Mouse (Mus musculus): ENCODE results near the gene Tbc1d22a. TPM values are rescaled to one million over a fixed set of nuclear protein-coding genes. Genes with fewer than 3 reads are reported as not detected.

Gene Tbc1d22a
- polyA plus RNA-seq, 1 experiment from 2014 or later = 15.3 TPM

DNA sequence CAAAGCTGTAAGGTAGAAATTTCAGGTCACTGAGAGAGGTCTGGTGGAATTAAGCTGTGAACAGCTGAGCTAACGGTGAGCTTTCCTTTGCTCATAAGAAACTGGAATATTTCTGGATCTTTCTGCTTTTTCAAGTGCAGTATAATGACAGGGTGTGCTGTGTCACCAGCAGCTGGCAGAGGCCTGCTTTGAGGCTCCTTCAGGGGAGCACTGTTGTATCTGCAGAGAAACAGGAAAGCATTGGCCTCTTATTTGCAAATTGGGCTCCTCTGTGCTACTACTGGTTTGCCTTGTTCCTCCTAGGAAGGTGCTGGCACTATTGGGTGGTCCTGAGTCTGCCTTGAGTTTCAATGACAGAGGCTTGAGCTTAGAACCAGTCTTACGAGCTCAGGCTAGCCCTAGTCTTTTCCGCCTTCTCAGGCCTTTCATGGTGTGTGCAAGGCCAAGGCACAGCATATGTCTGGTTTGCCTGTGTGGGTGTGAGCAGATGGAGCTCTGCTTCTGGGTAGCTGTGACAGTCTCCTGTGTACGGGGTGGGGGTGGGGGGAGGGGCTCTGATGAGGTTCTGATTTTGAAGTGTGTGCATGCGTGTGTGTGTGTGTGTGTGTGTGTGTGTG, 95.1 kb downstream of the Tbc1d22a start:
- no peak overlapping the region for H3K4me3 ChIP-seq (ENCODE audit: low read depth, low read length)
- no peaks in the 10 kb centered on the region for H3K9me3 ChIP-seq (ENCODE audit: control insufficient read depth)
- H3K36me3 ChIP-seq (ENCODE audit: control insufficient read depth, insufficient read depth) = peaks cover 13% of the 10 kb centered on the region
- 86% methylated on average over 5 of the region's 5 CpGs for WGBS
- no peaks in the 10 kb centered on the region for H3K27me3 ChIP-seq (replicated peaks; ENCODE audit: control insufficient read depth, insufficient read depth, low read length)
- no peak overlapping the region for H3K4me2 ChIP-seq (replicated peaks; ENCODE audit: low read depth)
- no peaks in the 10 kb centered on the region for H3K4me1 ChIP-seq (replicated peaks; ENCODE audit: control insufficient read depth, insufficient read depth, low read length)
- TF ChIP-seq CTCF (IDR thresholded peaks at IDR 0.05; ENCODE audit: low read depth) = no peak
- no peak overlapping the region for H3K27ac ChIP-seq (ENCODE audit: low read depth, low read length)
- no peak overlapping the region for H3K9ac ChIP-seq (ENCODE audit: low read depth, low read length)
- no peak for ATAC-seq

DNA sequence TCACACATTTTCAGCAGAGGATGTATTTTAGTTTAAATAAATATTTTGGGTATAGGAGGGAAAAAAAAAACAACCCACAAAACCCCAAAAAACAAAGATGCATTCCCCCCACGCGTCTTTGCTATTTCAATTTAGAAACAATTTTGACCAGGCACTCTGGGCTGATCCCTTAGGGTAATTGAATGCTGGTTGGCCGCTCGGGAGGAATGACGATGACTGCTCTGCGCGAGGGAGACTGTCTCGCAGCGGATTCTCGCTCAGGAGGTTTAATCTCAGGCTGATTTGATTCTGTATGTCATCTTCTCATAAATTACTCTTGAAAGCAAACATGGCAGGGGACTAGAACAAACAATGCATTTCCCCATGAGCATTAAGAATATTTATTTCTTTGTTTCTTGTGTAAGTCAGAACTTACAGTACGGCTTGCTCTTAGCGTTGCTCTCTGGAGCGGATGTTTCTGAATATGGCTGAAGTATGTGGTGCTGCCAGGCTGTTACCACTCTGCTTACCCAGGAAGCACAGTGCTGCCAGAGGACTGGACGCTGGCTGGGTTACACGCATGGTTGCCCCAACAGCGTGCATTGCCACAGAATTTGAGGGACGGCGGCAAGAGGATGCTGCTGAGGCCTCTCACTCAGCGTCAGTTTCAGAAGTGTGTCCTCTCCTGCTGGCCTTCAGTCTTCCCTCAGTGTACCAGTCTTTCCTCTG, 106.7 kb downstream of the Tbc1d22a start:
- H3K4me1 ChIP-seq (replicated peaks; ENCODE audit: control insufficient read depth, insufficient read depth, low read length) = no peaks in the 10 kb centered on the region
- no peaks in the 10 kb centered on the region for H3K9me3 ChIP-seq (ENCODE audit: control insufficient read depth)
- H3K9ac ChIP-seq (ENCODE audit: low read depth, low read length) = no peak overlapping the region
- H3K27ac ChIP-seq (ENCODE audit: low read depth, low read length) = no peak overlapping the region
- 86% methylated on average over 19 of the region's 19 CpGs for WGBS
- no peak overlapping the region for H3K4me3 ChIP-seq (ENCODE audit: low read depth, low read length)
- no peak for TF ChIP-seq CTCF (IDR thresholded peaks at IDR 0.05; ENCODE audit: low read depth)
- no peak overlapping the region for H3K4me2 ChIP-seq (replicated peaks; ENCODE audit: low read depth)
- no peaks in the 10 kb centered on the region for H3K27me3 ChIP-seq (replicated peaks; ENCODE audit: control insufficient read depth, insufficient read depth, low read length)
- no peak for ATAC-seq
- peaks cover 7% of the 10 kb centered on the region; the same call in 1 of the 2 replicates for H3K36me3 ChIP-seq (ENCODE audit: control insufficient read depth, insufficient read depth)

DNA sequence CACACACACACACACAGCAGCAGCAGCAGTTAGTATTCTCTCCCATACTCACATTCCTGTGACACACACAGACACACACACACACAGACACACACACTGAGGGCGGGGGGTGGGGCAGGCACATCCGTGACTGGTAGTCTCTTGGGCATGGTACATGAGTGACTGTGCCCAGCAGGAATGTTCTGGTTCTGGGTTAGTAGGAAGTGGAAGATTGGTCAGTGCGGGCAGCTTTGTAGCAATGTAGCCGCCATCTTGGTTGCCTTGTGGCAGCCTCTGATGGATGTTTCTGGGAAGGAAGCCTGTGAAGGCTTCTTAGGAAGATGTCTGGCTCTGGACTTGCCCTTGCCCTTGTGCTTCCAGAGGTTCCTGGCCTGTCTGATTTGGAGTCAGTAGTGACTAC, 112.1 kb downstream of the Tbc1d22a start:
- ATAC-seq = no peak
- Histone ChIP-seq H3K9ac (ENCODE audit: low read depth, low read length) (no peak overlapping the region), H3K9me3 (ENCODE audit: control insufficient read depth) (no peaks in the 10 kb centered on the region), H3K36me3 (ENCODE audit: control insufficient read depth, insufficient read depth) (peaks cover 7% of the 10 kb centered on the region; the same call in 1 of the 2 replicates), H3K27ac (ENCODE audit: low read depth, low read length) (no peak overlapping the region), H3K4me3 (ENCODE audit: low read depth, low read length) (no peak overlapping the region), H3K27me3 (replicated peaks; ENCODE audit: control insufficient read depth, insufficient read depth, low read length) (no peaks in the 10 kb centered on the region), H3K4me1 (replicated peaks; ENCODE audit: control insufficient read depth, insufficient read depth, low read length) (no peaks in the 10 kb centered on the region), H3K4me2 (replicated peaks; ENCODE audit: low read depth) (no peak overlapping the region)
- no peak for TF ChIP-seq CTCF (IDR thresholded peaks at IDR 0.05; ENCODE audit: low read depth)
- WGBS = 90% methylated on average over 4 of the region's 4 CpGs

DNA sequence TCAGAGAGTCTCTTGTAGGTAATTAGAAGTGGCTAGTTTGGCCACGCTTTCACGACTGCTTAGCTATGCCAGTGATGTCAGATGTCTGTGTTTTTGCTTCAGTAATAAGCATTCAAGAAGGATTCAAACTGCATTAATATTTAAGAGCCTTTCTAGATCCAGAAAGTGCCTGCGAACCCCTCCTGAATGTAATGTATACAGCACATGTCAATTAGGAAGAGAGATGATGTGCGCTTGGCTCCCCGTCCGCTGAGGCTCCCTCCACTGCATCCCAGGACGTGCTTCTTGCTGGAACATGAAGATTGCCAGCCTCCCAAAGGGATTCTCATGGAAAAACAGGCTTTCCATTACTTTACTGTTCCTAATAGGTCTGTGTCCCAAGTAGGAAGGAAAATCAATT, 115.7 kb downstream of the Tbc1d22a start:
- Histone ChIP-seq H3K27me3 (replicated peaks; ENCODE audit: control insufficient read depth, insufficient read depth, low read length) (no peaks in the 10 kb centered on the region), H3K27ac (ENCODE audit: low read depth, low read length) (no peak overlapping the region), H3K4me3 (ENCODE audit: low read depth, low read length) (no peak overlapping the region), H3K36me3 (ENCODE audit: control insufficient read depth, insufficient read depth) (peaks cover 4% of the 10 kb centered on the region; the same call in 1 of the 2 replicates), H3K4me1 (replicated peaks; ENCODE audit: control insufficient read depth, insufficient read depth, low read length) (no peaks in the 10 kb centered on the region), H3K9me3 (ENCODE audit: control insufficient read depth) (no peaks in the 10 kb centered on the region), H3K4me2 (replicated peaks; ENCODE audit: low read depth) (no peak overlapping the region), H3K9ac (ENCODE audit: low read depth, low read length) (no peak overlapping the region)
- 69% methylated on average over 7 of the region's 7 CpGs for WGBS
- no peak for TF ChIP-seq CTCF (IDR thresholded peaks at IDR 0.05; ENCODE audit: low read depth)
- ATAC-seq = no peak

DNA sequence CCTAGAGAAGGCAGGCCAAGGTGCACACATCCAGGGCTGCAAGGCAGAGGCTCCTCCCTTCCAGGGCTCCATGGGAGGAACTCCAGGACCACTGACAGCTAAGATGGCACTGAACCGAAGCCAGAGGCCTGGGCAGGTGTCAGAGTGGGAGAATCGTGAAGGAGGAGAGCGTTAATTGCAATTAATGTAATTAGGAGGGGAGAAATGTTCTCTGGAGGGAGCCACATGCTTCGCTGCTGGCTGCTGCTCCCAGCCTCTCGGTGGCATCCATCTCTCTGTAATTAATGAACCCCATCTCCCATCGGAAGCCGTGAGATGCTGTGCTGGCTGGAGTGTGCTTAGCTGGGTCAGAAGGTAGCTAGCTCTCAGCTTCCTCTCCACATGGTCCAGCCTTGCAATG, 116.2 kb downstream of the Tbc1d22a start:
- H3K4me2 ChIP-seq (replicated peaks; ENCODE audit: low read depth) = no peak overlapping the region
- no peaks in the 10 kb centered on the region for H3K4me1 ChIP-seq (replicated peaks; ENCODE audit: control insufficient read depth, insufficient read depth, low read length)
- no peak overlapping the region for H3K27ac ChIP-seq (ENCODE audit: low read depth, low read length)
- no peak for TF ChIP-seq CTCF (IDR thresholded peaks at IDR 0.05; ENCODE audit: low read depth)
- no peak overlapping the region for H3K4me3 ChIP-seq (ENCODE audit: low read depth, low read length)
- no peak overlapping the region for H3K9ac ChIP-seq (ENCODE audit: low read depth, low read length)
- H3K27me3 ChIP-seq (replicated peaks; ENCODE audit: control insufficient read depth, insufficient read depth, low read length) = no peaks in the 10 kb centered on the region
- H3K9me3 ChIP-seq (ENCODE audit: control insufficient read depth) = no peaks in the 10 kb centered on the region
- peaks cover 4% of the 10 kb centered on the region; the same call in 1 of the 2 replicates for H3K36me3 ChIP-seq (ENCODE audit: control insufficient read depth, insufficient read depth)
- WGBS = 69% methylated on average over 7 of the region's 7 CpGs
- no peak for ATAC-seq

DNA sequence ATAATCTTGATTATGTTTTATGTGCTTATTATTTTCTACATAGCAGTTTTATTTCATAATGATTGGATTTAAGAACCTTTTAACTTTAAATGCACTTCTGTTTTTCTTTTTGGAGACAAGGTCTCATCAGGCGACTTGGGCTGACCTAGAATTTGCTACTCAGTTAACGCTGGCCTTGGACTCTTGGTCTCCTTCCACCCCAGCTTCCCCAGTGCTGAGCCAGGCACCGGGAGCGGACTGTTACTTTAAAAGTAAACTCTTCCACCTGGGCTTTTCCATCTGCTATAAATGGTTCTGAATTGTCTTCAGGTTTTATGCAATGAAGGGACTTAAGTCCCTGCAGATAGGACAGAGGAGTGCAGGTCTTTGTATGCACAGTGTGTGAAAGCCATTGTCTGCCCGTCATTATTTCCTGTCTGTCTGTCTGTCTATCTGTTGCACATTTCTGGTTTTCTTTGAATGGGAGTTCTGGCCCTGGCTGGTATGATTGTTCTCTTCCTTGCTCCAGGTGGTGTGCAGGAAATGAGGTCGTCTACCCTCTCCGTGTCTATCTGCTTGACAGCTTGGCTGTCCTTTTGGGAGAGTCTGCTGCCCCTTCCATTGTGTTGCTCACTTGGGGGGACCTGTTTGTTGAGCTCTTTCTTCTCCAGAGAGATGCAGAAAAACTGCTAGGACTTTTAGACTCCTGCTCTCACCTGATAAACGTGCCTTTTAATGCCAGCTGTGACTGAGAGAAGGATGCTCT, 117.4 kb downstream of the Tbc1d22a start:
- Histone ChIP-seq H3K27me3 (replicated peaks; ENCODE audit: control insufficient read depth, insufficient read depth, low read length) (no peaks in the 10 kb centered on the region), H3K27ac (ENCODE audit: low read depth, low read length) (no peak overlapping the region), H3K9me3 (ENCODE audit: control insufficient read depth) (no peaks in the 10 kb centered on the region), H3K4me2 (replicated peaks; ENCODE audit: low read depth) (no peak overlapping the region), H3K4me3 (ENCODE audit: low read depth, low read length) (no peak overlapping the region), H3K4me1 (replicated peaks; ENCODE audit: control insufficient read depth, insufficient read depth, low read length) (no peaks in the 10 kb centered on the region), H3K36me3 (ENCODE audit: control insufficient read depth, insufficient read depth) (peaks cover 4% of the 10 kb centered on the region; the same call in 1 of the 2 replicates), H3K9ac (ENCODE audit: low read depth, low read length) (no peak overlapping the region)
- TF ChIP-seq CTCF (IDR thresholded peaks at IDR 0.05; ENCODE audit: low read depth) = no peak
- WGBS = 68% methylated on average over 8 of the region's 8 CpGs
- ATAC-seq = no peak

All from intestine, postnatal 0 days (tissue).